Mouse (Mus musculus): ENCODE results near the gene Wdr25.
"Not testable (repeated sequence)": the region's sequence is repeated elsewhere in the genome, so short reads cannot be mapped to it uniquely, and the experiment has no call there.

The Wdr25 gene
- long read RNA-seq, experiment 1, partial matches to known transcripts: 0 of 1 reads
- long read RNA-seq, experiment 1, other reads (novel, unspliced or antisense): 1 of 1 reads
- long read RNA-seq, experiment 2: 0 reads

DNA sequence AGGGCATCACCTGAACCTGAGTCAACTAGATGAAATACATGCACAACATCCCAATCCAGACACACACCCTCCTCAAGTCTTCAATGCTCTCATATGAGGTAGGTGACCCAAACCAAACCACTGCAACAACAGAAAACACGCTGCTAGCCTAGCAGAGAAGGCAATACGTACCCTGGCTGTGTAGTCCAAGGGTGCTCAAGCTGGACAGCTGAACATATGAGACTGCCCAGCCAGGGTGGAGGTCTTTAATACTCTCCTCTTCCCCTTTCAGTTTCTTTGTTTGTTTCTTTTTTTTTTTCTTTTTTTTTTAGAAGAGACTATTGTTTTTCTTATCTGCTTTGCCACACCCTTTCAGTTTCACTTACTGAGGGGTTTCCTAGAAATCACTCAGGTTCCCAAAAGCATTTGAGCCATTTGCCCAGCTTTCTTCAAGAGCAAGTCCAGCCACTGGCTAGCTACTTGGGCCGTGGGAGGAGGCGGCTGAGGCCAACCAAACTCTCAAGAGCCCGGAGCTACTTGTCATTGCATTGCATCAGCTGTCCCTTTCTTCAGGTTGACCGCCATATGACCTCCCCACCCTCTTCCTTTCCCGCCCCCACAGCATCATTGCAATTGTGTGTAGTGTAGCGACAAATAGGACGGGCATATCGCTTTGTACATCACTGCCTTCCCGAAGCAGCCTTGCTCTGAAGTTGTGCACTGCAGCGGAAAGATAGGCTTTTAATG lies at the start of gene Wdr25:
Gene Wdr25 (plus strand): TSS at position 643 of the 726 bp plus-strand sequence.
- intact Hi-C loops (cut with DNase I): no loop called here

GRCm38 (mm10) chr12:108848033-108848432 lies 45.4 kb upstream of the Wdr25 start:
- intact Hi-C loops (cut with DNase I): not testable (repeated sequence)

DNA sequence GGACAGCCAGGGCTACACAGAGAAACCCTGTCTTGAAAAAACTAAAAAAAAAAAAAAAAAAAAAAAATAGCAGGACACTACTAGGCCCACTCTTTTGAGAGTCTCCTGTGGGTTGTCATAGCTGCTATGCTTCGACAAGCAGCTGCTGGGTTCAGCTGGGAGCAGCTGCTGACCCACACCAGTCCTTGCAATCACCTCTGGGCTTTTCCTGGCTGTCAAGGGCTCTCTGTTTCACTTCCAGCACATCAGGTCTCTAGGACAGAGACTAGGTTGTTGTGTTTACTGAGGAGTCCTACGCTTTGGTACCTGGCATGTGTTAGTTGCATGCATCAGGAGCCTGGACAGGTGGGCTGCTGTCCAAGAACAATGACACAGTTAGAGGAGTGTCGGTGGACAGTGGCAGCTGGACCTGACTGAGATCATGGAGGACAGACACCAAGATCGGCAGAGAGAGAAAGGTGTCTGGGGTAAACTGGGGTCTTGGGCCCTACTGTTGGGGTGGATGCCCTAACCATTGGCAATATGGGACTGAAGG lies 43.9 kb upstream of the Wdr25 start:
- intact Hi-C loops (cut with DNase I): no loop called here

- intact Hi-C loops (cut with DNase I): no loop called here
Observed at GRCm38 (mm10) chr12:108850129-108850528, 43.3 kb upstream of the Wdr25 start.

GRCm38 (mm10) chr12:108850886-108851285 lies 42.5 kb upstream of the Wdr25 start:
- intact Hi-C loops (cut with DNase I): no loop called here

- intact Hi-C loops (cut with DNase I): no loop called here
Observed at GRCm38 (mm10) chr12:108852822-108853221, 40.6 kb upstream of the Wdr25 start.

DNA sequence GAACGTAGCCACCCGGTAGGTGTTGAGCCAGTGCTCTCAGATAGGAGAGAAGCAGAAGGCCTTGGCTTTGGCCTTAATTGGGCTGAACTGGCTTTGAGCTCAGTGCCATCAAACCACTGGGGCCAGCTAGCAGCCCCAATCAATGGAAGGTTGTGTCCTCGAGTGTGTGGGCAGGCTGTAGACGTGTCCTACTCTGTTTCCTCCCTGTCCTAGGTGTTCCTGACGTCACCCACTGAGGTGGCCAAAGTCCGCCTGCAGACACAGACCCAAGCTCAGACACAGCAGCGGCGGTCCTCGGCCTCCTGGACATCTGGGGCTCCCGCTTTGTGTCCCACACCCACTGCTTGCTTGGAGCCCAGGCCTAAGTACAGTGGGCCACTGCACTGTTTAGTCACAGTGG lies 38.4 kb upstream of the Wdr25 start:
- intact Hi-C loops (cut with DNase I): no loop called here

DNA sequence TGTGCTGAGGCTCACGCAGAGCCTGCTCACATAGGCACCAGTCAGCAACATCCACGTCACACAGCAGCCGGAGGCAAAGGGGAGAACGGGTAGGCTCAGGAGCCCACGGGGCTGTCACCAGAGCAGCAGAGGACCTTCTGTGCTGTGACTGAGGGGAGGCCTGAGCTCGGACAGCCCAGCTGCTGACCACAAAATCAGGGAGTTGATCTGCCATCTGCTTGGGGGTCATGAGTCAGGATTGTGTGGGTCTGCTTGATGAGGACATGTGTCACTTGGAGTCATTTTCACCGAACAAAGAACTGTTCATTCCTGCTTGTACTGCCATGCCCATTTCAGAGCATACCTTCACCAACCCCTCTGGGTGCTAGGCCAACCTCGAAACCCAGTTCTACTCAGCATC lies 37.2 kb upstream of the Wdr25 start:
- intact Hi-C loops (cut with DNase I): no loop called here

- intact Hi-C loops (cut with DNase I): no loop called here
Observed at GRCm38 (mm10) chr12:108857109-108857508, 36.3 kb upstream of the Wdr25 start.

GRCm38 (mm10) chr12:108857589-108858184 lies 35.7 kb upstream of the Wdr25 start:
- intact Hi-C loops (cut with DNase I): no loop called here

DNA sequence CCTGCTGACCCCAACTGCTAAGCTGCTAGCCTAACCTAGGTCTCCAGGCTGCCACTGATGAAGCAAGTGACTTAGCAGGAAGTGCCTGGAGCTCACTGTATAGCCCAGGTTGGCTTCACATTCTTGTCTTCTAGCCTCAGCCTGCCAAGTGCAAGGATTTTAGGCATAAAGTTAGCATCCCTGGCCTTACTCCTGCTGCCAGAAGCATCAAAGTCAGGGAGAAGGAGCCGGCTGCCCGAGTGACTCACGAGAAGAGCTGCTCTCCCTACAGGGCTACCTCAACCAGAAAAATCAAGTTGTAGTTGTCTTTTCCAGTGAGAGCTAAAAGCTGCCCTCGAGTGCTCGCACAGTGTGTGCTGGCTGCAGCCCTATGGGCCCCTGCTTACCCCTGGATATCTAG lies 34.9 kb upstream of the Wdr25 start:
- intact Hi-C loops (cut with DNase I): no loop called here

GRCm38 (mm10) chr12:108865007-108865494 lies 28.4 kb upstream of the Wdr25 start:
- intact Hi-C loops (cut with DNase I): no loop called here

DNA sequence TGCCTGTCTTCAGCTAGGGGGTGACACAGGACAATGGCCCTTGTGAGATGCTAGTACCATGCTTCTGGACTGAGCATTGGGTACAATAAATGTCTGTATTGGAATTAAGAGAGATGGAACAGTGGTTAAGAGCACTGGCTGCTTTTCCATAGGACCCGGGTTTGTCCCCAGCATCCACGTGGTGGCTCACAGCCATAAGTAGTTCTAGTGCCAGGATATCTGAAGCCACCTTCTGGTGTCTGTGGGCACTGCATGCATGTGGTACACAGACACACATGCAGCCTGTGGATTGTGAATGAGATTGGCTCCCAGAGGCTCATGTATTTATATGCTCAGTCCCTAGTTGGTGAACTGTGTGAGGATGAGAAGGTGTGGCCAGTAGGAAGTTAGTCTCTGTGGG lies 23.9 kb upstream of the Wdr25 start:
- intact Hi-C loops (cut with DNase I): no loop called here

GRCm38 (mm10) chr12:108873122-108873521 lies 20.3 kb upstream of the Wdr25 start:
- intact Hi-C loops (cut with DNase I): no loop called here

DNA sequence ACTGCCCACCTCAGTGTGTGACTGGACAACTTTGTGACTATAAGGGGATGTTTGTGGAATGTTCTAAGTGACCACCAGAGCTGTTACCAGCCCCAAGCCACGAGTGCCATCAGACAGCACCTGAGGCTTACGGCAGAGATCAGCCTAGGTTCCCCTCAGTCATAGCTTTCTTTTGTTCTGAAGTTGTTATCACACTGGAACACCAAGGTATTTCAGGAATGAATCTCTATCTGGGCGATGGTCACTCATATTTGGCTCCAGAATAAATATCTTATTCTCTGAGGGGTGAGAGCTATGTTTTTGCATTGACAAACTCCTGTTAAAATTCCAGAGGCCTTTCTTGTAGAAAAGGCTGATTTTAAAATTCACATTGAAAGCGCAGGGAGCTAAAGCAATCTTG lies 14.3 kb upstream of the Wdr25 start:
- intact Hi-C loops (cut with DNase I): no loop called here

DNA sequence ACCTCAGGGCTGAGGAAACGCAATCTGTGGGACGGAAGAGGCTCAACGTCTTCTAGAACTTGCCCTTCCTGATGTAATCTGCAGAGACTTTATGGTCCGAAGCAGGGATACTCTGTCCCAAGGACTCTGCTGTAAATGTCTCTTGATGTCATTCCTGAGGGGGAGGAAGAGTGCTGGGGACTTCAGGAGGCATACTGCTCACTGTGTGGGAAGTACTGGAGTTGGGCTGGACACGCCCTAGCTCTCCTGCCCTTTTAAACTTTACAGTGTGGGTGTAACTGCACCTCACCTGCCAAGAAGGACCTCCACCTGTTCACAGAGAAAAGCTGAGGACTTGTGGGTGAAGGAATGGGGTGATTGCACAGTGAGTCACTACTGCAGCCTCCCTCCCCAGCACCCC lies 12.8 kb upstream of the Wdr25 start:
- intact Hi-C loops (cut with DNase I): no loop called here

- intact Hi-C loops (cut with DNase I): no loop called here
Observed at GRCm38 (mm10) chr12:108881192-108881591, 12.2 kb upstream of the Wdr25 start.

DNA sequence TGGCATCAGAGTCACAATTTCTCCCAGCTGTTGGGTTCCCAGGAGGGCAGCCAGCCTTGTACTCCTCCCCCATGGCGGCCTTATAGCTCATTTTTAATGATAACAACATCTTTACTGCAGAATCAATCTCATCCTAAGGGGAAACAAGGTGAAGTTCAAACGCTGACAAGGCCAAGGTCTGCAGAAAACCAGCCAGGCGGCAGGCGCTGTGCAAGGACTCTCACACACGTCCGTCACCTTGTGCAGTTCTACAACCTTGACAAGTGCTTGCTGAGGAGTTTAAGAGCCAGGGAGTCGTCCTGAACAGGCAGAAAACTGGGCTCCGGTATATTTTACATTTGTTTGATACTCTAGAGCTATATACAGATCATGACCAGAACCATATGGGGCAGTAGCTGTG lies 10.7 kb upstream of the Wdr25 start:
- intact Hi-C loops (cut with DNase I): no loop called here

DNA sequence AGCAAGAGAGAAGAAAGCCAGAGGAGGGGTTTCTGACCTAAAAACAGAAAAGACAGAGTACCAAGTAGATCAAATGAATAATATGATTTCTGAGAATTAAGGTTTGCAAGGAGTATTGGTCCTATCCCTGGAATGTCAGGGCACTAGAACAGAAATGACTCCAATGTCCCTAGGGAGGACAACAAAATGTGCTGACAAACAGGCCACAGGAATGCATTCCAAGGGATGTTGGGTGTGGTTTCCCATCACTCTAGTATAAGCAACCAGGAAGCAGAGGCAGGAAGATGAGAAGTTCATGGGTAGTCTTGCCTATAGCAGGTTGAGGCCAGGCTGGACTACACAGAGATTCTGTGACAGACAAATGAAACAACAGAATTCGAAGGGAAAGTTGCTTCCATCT lies 7.5 kb upstream of the Wdr25 start:
- intact Hi-C loops (cut with DNase I): no loop called here

- intact Hi-C loops (cut with DNase I): no loop called here
Observed at GRCm38 (mm10) chr12:108887077-108887476, 6.4 kb upstream of the Wdr25 start.

- intact Hi-C loops (cut with DNase I): no loop called here
Observed at GRCm38 (mm10) chr12:108888632-108889031, 4.8 kb upstream of the Wdr25 start.

DNA sequence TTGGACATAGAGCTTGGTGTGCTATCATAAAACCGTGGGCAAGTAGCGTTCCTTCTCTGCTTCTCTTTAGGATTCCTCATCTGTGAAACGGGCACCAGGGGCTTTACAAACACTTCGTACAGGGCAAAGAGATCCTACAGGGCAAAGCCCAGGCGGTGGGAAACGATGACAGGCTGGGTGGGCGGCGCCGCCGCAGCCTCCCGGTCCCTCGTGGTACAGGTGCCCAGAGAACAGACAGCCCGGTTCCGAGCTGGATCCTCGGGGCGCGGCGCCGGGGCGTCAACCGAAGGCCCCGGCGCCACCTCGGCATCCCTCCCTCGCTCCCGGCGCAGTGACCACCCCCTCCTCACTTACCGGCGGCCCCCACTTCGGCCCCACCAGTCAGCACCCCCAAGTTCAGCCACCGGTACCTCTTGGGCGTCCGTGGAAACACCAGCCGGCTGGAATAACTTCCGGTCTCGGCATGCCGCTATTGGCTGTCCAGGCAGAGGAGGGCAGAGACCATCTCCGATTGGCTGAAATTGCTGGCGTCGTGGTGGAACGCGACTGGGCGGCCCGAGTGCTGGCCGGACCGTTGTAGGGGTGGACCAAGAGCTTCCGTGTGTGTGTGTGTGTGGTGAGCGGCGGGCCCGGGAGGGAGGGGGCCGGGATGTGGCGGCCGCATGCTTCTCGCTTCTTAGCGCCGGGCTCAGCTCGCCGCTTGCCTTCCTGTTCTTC lies 442 bp downstream of the Wdr25 start, which contains the start of gene Wars:
Gene Wars (minus strand): TSS at position 460 of the 717 bp plus-strand sequence.
- intact Hi-C loops (cut with DNase I): loop anchor here (2.0 kb wide), 1 partner anchor 83 kb away; no protein-coding TSS in a partner anchor
